Mouse (Mus musculus) urinary bladder, postnatal 36 days (tissue): ENCODE measurements at regions not wholly inside any gene's neighbourhood (a gene's known extent, or its start where the extent isn't known, plus 50 kb on each side); places are given as distances from the start of the nearest gene placed in this dataset.

Source experiments
- DNase-seq, 2 experiments: peaks; one replicate each; pipeline ENCODE4 v3.0.0; 2022; ENCODE audit warnings: low spot score in 2 of 2, mixed read lengths in 1 of 2

- DNase-seq = no peak
Measured at GRCm38 (mm10) chr1:16007809-16008208, 85.3 kb downstream of the 4930444P10Rik start.

DNA sequence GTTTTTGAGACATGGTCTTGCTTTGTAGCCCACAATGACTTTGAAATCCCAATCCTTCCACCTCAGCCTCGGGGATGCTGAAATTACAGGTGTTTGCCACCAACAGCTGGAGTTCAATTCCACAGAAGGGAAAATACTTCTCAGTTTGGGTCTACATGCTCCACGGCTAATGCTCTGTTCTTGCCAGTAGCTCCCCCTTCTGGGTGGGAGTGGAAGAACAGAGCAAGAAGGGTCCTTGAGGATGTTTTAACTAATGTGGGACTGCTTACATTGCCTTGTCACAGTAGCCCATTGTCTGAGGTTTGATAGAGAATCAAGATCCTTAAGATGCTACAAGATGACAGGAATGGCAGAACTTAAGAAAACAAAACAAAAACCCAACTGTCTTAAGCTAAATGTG is 86.2 kb downstream of the 4930444P10Rik start:
- no peak for DNase-seq

DNA sequence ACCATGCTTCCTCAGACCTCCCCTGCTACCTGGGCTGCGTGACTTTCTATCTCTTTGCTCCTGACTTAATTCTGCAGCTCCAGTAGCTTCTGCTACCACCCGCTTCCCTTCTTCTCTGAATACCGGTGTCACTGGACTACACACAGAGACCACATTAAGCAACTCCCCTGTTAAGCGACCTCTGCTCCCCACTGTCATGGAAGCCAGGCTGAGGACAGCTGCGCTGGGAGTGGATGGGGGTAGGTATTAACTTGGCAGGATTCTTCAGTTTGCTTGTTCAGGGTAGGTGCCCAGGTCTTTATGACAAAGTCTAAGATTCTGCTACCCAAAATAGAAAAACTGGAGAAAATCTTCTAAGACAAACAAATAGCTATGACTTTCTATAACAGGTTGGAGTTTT is 96.0 kb downstream of the 4930444P10Rik start:
- DNase-seq = no peak

DNA sequence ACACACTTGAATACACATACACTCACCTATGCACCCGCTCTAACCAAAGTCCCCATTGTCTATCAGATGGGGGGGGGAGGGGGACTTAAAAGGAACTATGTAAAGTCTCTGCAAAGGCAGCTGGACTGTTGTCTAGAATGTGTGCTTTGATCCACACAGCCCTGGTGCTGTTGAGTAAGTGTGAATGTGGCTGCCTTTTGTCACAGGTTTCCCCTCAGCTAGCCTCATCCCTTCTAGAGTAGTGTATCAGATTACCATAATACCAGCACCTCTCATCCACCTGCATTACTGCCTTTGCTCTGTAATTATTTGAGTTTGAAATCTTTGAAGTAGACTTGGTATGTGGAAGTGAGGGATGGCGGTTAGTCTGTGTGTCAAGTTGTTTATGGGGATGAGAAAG is 96.8 kb downstream of the 4930444P10Rik start:
- no peak for DNase-seq

GRCm38 (mm10) chr1:15993561-15994410 is 99.3 kb downstream of the 4930444P10Rik start:
- peak in 1 of 2 experiments; percentile 2 for DNase-seq

- no peak for DNase-seq
Measured at GRCm38 (mm10) chr1:15990982-15991381, 102.1 kb downstream of the 4930444P10Rik start.

DNA sequence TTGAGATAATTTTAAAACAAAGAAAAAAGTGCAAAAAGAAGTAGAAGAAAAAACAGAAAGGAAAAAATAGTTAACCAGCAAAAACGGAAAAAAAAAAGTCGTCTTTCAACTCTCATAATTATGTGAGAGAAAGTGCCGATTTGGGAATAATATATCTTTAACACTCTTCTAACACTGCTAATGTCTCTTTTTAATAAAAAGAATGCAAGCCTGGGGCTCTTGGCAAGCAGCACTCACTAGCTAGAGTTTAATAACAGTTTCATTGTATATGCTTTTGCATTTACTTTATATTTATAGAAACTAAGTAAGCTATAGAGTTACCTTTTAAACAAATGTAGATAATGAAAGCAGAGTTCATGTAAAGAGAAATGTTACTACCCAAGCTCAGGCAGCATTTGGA is 107.5 kb downstream of the 4930444P10Rik start:
- no peak for DNase-seq

- no peak for DNase-seq
Measured at GRCm38 (mm10) chr1:15979333-15979732, 113.8 kb downstream of the 4930444P10Rik start.

DNA sequence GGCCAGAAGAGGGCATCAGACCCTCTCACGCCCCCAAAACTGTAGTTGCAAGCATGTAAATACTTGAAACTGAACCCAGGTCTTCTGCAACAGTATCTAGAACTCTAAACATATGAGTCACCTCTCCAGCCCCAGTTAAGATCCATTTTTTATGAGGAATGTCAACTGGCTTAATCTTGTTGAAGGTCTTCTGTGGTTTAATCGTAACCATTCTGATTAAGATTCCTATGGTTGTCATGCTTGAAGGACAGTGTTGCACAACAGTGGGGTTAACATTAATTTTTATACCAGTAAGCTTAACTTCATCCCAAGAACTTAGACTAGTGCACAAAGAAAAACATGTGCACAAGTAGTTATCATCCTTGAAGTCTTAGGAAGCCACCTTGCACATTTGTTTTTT is 133.5 kb downstream of the 4930444P10Rik start:
- no peak for DNase-seq

GRCm38 (mm10) chr1:15958661-15959060 is 134.5 kb downstream of the 4930444P10Rik start:
- no peak for DNase-seq

- DNase-seq = no peak
Measured at GRCm38 (mm10) chr1:15943662-15944061, 149.5 kb downstream of the 4930444P10Rik start.

- DNase-seq = no peak
Measured at GRCm38 (mm10) chr1:15943041-15943440, 150.1 kb downstream of the 4930444P10Rik start.
